Mouse (Mus musculus) ovary, adult 2 months (tissue): ENCODE results near the gene Cercam. TPM values are rescaled to one million over a fixed set of nuclear protein-coding genes. Genes with fewer than 3 reads are reported as not detected.

Experiments
- polyA plus RNA-seq: library from polyadenylated mRNA; depleted of rRNA; stranded (reverse); fragments of >200 nt; gene quantifications from 2 replicates; pipeline ENCODE4 v1.2.3, GENCODE M21; 2012; rRNA removed

Cercam gene
- 49.5 and 50.9 TPM in 2 replicates for polyA plus RNA-seq

GRCm38 (mm10) chr2:29868949-29869645 lies at the start of gene Cercam:
Gene Cercam (plus strand): TSS chr2:29869164.

GRCm38 (mm10) chr2:29820025-29820817 lies 48.7 kb upstream of the Cercam start, which contains the start of gene Urm1:
Gene Urm1 (plus strand): TSS chr2:29820075.

GRCm38 (mm10) chr2:29889066-29889944 lies 20.3 kb downstream of the Cercam start, which contains the start of gene Odf2:
Gene Odf2 (plus strand): TSS chr2:29889221.

Other genes with a start within 250 kb of the Cercam start
- gene Rapgef1, start 249.4 kb upstream of the Cercam start, polyA plus RNA-seq, result 60.2 and 63.8 TPM in 2 replicates
- 0.25 and 0.34 TPM in 2 replicates for gene Gm13420, start 117.5 kb upstream of the Cercam start, polyA plus RNA-seq
- gene Gm13547, start 109.9 kb upstream of the Cercam start, polyA plus RNA-seq, result not detected in 2 replicates
- 84.9 and 109 TPM in 2 replicates for gene Coq4, start 81.7 kb upstream of the Cercam start, polyA plus RNA-seq
- 35.5 and 42.4 TPM in 2 replicates for gene Trub2, start 80.7 kb upstream of the Cercam start, polyA plus RNA-seq
- gene Slc27a4, start 66.5 kb upstream of the Cercam start, polyA plus RNA-seq, result 49.7 and 50.9 TPM in 2 replicates
- gene Urm1, start 49.1 kb upstream of the Cercam start, polyA plus RNA-seq, result 46.1 and 64.2 TPM in 2 replicates
- gene Odf2, start 20.1 kb downstream of the Cercam start, polyA plus RNA-seq, result 37.0 and 37.3 TPM in 2 replicates
- gene Gle1, start 66.3 kb downstream of the Cercam start, polyA plus RNA-seq, result 16.1 and 26.0 TPM in 2 replicates
- 256 and 300 TPM in 2 replicates for gene Sptan1, start 96.4 kb downstream of the Cercam start, polyA plus RNA-seq
- 82.6 and 84.6 TPM in 2 replicates for gene Wdr34, start 179.7 kb downstream of the Cercam start, polyA plus RNA-seq
- 94.7 and 122 TPM in 2 replicates for gene Set, start 188.2 kb downstream of the Cercam start, polyA plus RNA-seq
- gene Pkn3, start 208.5 kb downstream of the Cercam start, polyA plus RNA-seq, result 12.3 and 17.6 TPM in 2 replicates
- gene Zdhhc12, start 224.5 kb downstream of the Cercam start, polyA plus RNA-seq, result 122 and 132 TPM in 2 replicates